Mouse (Mus musculus): ENCODE results near the gene Gm28919. TPM values are rescaled to one million over a fixed set of nuclear protein-coding genes. Genes with fewer than 3 reads are reported as not detected.
"Not testable (repeated sequence)": the region's sequence is repeated elsewhere in the genome, so short reads cannot be mapped to it uniquely, and the experiment has no call there.

Gm28919 gene
- polyA plus RNA-seq (2011; ENCODE audit: insufficient read depth, insufficient read length, low replicate concordance, missing spikeins): not detected in 2 replicates

- 73% methylated on average over 6 of the region's 7 CpGs for WGBS
- not testable (repeated sequence) for H3K27ac ChIP-seq (ENCODE audit: control insufficient read depth, insufficient read depth, low read depth, low read length, poor library complexity); H3K4me1 ChIP-seq (ENCODE audit: control insufficient read depth, insufficient read depth, low read length); H3K4me3 ChIP-seq (replicated peaks; ENCODE audit: control insufficient read depth, low read depth, low read length)
Measured at GRCm38 (mm10) chrY:6583246-6583645, at the start of gene Gm28919. Gene Gm28919 (plus strand): TSS chrY:6583546.

Other genes with a start within 250 kb of the Gm28919 start
- not detected in 2 replicates for gene Gm21719, start 99.3 kb downstream of the Gm28919 start, polyA plus RNA-seq (2011; ENCODE audit: insufficient read depth, insufficient read length, low replicate concordance, missing spikeins)